Mouse (Mus musculus) liver, adult 2 months (tissue): ENCODE measurements at regions not wholly inside any gene's neighbourhood (a gene's known extent, or its start where the extent isn't known, plus 50 kb on each side); places are given as distances from the start of the nearest gene placed in this dataset.

Experiments used
- DNase-seq: peaks from one replicate; pipeline ENCODE4 v3.0.0-alpha.2; 2011; ENCODE audit warnings: low read depth, low spot score; ENCODE audit errors: extremely low read depth
- H3K27ac ChIP-seq: fragments of 200-500 bp; replicated peaks from 2 replicates; pipeline ENCODE4 v1.5.1; 2012; ENCODE audit warnings: low read depth, mild to moderate bottlenecking, control low read depth, inconsistent platforms, low read length; ENCODE audit not compliant: insufficient read depth
- H3K27me3 ChIP-seq: fragments of 200-500 bp; 2 replicates; pipeline ENCODE4 v1.6.1; 2012; ENCODE audit warnings: mild to moderate bottlenecking, moderate library complexity, low read length, inconsistent platforms; ENCODE audit not compliant: control insufficient read depth, insufficient read depth
- H3K36me3 ChIP-seq: fragments of 200-500 bp; 2 replicates; pipeline ENCODE4 v1.6.1; 2012; ENCODE audit warnings: low read length, inconsistent platforms; ENCODE audit not compliant: control insufficient read depth, insufficient read depth
- H3K4me1 ChIP-seq: fragments of 200-500 bp; 2 replicates; pipeline ENCODE4 v1.6.1; 2011; ENCODE audit warnings: low read length; ENCODE audit not compliant: control insufficient read depth, insufficient read depth
- H3K4me3 ChIP-seq: fragments of 200-500 bp; 2 replicates; pipeline ENCODE4 v1.5.1; 2011; ENCODE audit warnings: low read depth, mild to moderate bottlenecking, control low read depth, low read length, moderate library complexity; ENCODE audit not compliant: insufficient read depth
- H3K79me2 ChIP-seq: fragments of 200-500 bp; 2 replicates; pipeline ENCODE4 v1.6.1; 2012; ENCODE audit warnings: inconsistent platforms, mild to moderate bottlenecking, low read length, moderate library complexity; ENCODE audit not compliant: control insufficient read depth, insufficient read depth
- H3K9ac ChIP-seq: fragments of 200-500 bp; 2 replicates; pipeline ENCODE4 v1.6.1; 2012; ENCODE audit warnings: low read depth, mild to moderate bottlenecking, control low read depth, inconsistent platforms, low read length
- CTCF ChIP-seq: fragments of 200-500 bp; IDR thresholded peaks from 2 replicates; pipeline ENCODE4 v1.5.1; 2011; ENCODE audit warnings: low read depth, low read length, control low read depth
- POLR2A ChIP-seq: fragments of 200-500 bp; IDR thresholded peaks from 2 replicates; pipeline ENCODE4 v1.6.1; 2011; ENCODE audit warnings: low read length, control low read depth; ENCODE audit not compliant: insufficient read depth; ENCODE audit errors: extremely low read depth
- WGBS: fragments of 180-500 bp; shearing (Covaris S2); methylation state at CpG from one replicate; pipeline ENCODE4 v1.1.7; 2018; 5-methylcytosine and 5-hydroxymethylcytosine counted together

DNA sequence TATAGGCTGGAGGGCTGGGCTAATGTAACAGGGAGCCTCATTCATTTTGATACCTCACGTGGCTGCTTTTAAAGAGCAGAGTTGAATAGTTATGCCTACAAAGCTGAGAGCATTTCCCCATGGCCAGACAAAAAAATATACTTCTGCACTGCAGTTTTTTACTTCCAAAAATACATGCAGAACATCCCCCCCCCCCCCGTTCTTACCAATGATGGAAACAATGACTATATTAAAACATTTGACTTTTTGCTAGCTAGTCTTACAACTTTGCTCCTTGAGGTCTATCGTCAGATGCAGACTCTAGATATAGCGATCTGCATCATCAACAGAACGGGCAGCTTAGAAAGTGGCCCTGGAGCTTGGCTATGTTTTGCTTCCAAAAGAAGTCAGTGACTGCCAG lies 692.4 kb downstream of the Stpg2 start:
- WGBS, result 87% methylated on average over 5 of the region's 5 CpGs
- Histone ChIP-seq H3K4me1 (no peaks in the 10 kb centered on the region), H3K27ac (no peak overlapping the region), H3K4me3 (no peak overlapping the region), H3K9ac (no peak overlapping the region), H3K79me2 (no peaks in the 10 kb centered on the region), H3K36me3 (no peaks in the 10 kb centered on the region), H3K27me3 (no peaks in the 10 kb centered on the region)
- TF ChIP-seq POLR2A (no peak), CTCF (no peak)
- no peak for DNase-seq

DNA sequence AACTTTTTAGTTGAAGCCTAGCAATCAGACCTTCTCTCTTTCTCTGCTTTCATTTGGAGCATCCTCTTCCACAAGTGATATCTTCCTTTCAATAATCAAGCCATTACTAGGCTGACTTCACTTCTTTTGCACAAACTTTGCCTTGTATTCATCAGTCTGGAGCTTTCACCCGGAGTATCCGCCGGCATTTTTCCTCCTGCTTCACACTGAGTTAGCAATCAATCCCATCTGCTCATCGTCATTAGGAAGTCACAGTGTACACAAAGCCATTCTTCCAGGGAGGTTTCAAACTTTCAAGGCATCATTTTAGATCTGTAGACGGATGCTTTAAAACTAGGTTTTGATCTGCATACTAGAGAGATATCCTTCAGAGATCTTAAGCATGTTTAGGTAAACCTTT lies 693.7 kb downstream of the Stpg2 start:
- no peak for TF ChIP-seq POLR2A
- no peak for TF ChIP-seq CTCF
- H3K79me2 ChIP-seq, result no peaks in the 10 kb centered on the region
- no peak overlapping the region for H3K27ac ChIP-seq
- no peaks in the 10 kb centered on the region for H3K27me3 ChIP-seq
- no peak for DNase-seq
- no peak overlapping the region for H3K4me3 ChIP-seq
- no peak overlapping the region for H3K9ac ChIP-seq
- no peaks in the 10 kb centered on the region for H3K4me1 ChIP-seq
- H3K36me3 ChIP-seq, result no peaks in the 10 kb centered on the region
- WGBS, result 65% methylated on average over 5 of the region's 5 CpGs

DNA sequence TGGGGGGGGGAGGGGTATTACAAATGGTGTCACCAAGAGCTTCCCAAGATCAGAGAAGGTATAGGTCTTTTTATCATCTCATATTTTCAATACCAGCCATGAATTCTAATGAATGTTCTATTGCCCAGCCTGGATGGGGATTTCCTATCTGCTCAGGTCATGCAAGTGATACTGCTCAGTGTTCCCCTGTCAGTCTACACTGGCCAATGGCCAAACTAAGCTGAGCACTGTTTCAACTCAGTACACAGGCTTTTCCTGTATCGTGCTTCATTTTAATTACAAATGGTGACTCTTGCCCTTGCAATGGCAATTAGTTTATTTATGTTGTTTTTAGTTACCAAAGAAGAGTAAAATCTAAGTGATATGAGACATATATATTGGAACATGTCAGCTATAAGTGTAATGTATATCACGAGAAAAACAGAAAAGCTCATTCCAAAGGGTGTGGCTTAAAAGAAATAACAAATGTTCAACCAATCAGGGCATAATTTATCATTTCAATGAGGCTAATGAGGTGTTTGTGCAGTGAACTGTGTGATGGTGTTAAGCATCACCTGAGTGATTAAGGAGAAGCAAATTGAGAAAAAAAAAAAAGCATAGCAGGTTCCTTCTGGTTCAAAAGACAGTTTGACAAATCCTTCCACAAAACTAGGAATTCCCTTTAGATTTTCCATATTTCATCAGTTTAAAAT lies 708.3 kb downstream of the Stpg2 start:
- no peak for TF ChIP-seq CTCF
- TF ChIP-seq POLR2A, result no peak
- no peaks in the 10 kb centered on the region for H3K27me3 ChIP-seq
- H3K4me3 ChIP-seq, result no peak overlapping the region
- H3K27ac ChIP-seq, result no peak overlapping the region
- H3K4me1 ChIP-seq, result no peaks in the 10 kb centered on the region
- no peaks in the 10 kb centered on the region for H3K36me3 ChIP-seq
- H3K79me2 ChIP-seq, result no peaks in the 10 kb centered on the region
- no peak overlapping the region for H3K9ac ChIP-seq
- whole genome bisulfite sequencing, result 65% methylated on average over 2 of the region's 2 CpGs
- DNase-seq, result no peak

DNA sequence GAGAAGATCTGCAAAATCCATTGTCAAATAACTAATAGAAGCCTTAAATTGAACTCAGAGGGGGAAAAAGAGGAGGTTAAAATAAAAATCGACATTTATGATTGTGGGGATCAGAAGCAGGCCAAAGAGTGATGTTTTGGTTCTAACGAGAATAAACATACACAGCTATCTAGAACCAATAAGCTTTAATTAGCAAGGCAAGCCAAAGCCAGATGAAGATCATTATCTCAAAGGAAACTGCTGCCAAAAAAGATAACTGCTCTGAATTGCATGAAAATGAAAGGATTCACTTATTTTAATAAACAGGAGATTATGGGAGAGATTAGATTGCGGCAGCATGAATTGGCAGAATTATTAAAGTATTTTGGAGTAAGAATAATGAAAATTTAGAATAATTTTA lies 716.8 kb downstream of the Stpg2 start:
- Histone ChIP-seq H3K36me3 (no peaks in the 10 kb centered on the region), H3K9ac (no peak overlapping the region), H3K27ac (no peak overlapping the region), H3K4me1 (no peaks in the 10 kb centered on the region), H3K27me3 (no peaks in the 10 kb centered on the region), H3K79me2 (no peaks in the 10 kb centered on the region), H3K4me3 (no peak overlapping the region)
- no peak for DNase-seq
- WGBS, result 69% methylated on average over 3 of the region's 3 CpGs
- no peak for TF ChIP-seq CTCF
- TF ChIP-seq POLR2A, result no peak

DNA sequence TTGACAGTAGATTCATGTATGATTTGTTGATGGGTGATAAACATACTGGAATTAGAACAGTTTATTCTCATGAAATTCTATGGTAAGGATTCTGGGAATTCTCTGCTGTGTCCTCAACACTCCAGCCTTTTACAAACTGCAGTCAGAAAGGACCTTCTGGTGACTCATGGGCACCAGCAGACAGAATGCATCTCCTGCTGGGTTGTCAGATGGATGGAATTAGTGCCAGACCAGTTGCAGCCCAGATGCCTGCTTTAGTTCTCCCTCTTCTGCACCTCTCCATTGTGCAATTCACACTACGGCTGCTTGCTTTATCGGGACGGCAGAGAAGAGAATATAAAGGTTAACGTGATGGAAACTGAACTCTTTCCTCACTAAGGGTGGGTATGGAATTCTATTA lies 727.5 kb downstream of the Stpg2 start:
- H3K9ac ChIP-seq, result no peak overlapping the region

DNA sequence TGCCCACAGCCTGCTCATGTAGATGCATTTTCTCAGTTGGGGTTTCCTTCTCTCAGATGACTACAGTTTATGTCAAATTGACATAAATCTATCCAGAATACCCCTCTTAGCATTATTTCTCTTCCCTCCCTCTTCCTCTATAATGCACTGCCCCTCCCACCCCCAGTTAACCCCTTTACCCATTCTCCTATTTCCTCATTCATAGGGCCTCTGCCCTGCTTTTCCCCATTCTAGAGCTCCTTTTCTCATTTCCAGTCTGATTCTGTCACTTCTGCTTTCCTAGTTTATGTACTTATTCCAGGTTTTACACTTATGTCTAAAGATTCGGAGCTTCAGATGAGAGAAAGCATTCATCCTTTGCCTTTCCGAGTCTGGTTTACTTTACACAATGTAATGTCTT lies 740.7 kb downstream of the Stpg2 start:
- Histone ChIP-seq H3K79me2 (no peaks in the 10 kb centered on the region), H3K4me3 (no peak overlapping the region), H3K27ac (no peak overlapping the region), H3K27me3 (no peaks in the 10 kb centered on the region), H3K36me3 (no peaks in the 10 kb centered on the region), H3K4me1 (no peaks in the 10 kb centered on the region), H3K9ac (no peak overlapping the region)
- no peak for DNase-seq
- TF ChIP-seq POLR2A (no peak), CTCF (no peak)
- 74% methylated on average over 2 of the region's 2 CpGs for WGBS

More for the DNA sequence above, 727.5 kb downstream of the Stpg2 start:
- 88% methylated on average over 4 of the region's 4 CpGs for WGBS
- H3K4me3 ChIP-seq, result no peak overlapping the region
- no peaks in the 10 kb centered on the region for H3K27me3 ChIP-seq
- no peak for DNase-seq
- no peak for TF ChIP-seq POLR2A
- TF ChIP-seq CTCF, result no peak
- no peaks in the 10 kb centered on the region for H3K4me1 ChIP-seq
- no peak overlapping the region for H3K27ac ChIP-seq
- H3K79me2 ChIP-seq, result no peaks in the 10 kb centered on the region
- no peaks in the 10 kb centered on the region for H3K36me3 ChIP-seq
